Mouse (Mus musculus) neural tube, embryonic 13.5 days (tissue): ENCODE measurements around the gene Mt1. TPM values are rescaled to one million over a fixed set of nuclear protein-coding genes. Genes with fewer than 3 reads are reported as not detected.

Source experiments
- ATAC-seq: fragments of 200-750 bp; cut with Nextera tagmentation; 2 replicates; pipeline ENCODE4 v1.8.0; 2017; ENCODE audit warnings: low read depth, mild to moderate bottlenecking, moderate TSS enrichment, moderate library complexity
- H3K27ac ChIP-seq: fragments of 300-500 bp; sonication (generic); replicated peaks from 2 replicates; pipeline ENCODE4 v1.5.1; 2015; ENCODE audit warnings: moderate library complexity, mild to moderate bottlenecking, inconsistent platforms
- H3K27me3 ChIP-seq: fragments of 300-500 bp; sonication (generic); 2 replicates; pipeline ENCODE4 v1.6.1; 2015; ENCODE audit warnings: mild to moderate bottlenecking, inconsistent platforms
- H3K36me3 ChIP-seq: fragments of 300-500 bp; sonication (generic); 2 replicates; pipeline ENCODE4 v1.6.1; 2015; ENCODE audit warnings: mild to moderate bottlenecking, inconsistent platforms
- H3K4me1 ChIP-seq: fragments of 300-500 bp; sonication (generic); replicated peaks from 2 replicates; pipeline ENCODE4 v1.6.1; 2015; ENCODE audit warnings: inconsistent platforms
- H3K4me2 ChIP-seq: fragments of 300-500 bp; sonication (generic); 2 replicates; pipeline ENCODE4 v1.6.1; 2015; ENCODE audit warnings: inconsistent platforms, mild to moderate bottlenecking, moderate library complexity
- H3K4me3 ChIP-seq: fragments of 300-500 bp; sonication (generic); 2 replicates; pipeline ENCODE4 v1.5.1; 2015; ENCODE audit warnings: mild to moderate bottlenecking, inconsistent platforms
- H3K9ac ChIP-seq: fragments of 300-500 bp; sonication (generic); 2 replicates; pipeline ENCODE4 v1.6.1; 2015; ENCODE audit warnings: moderate library complexity, mild to moderate bottlenecking, inconsistent platforms
- H3K9me3 ChIP-seq: fragments of 300-500 bp; sonication (generic); 2 replicates; pipeline ENCODE4 v1.6.1; 2016; ENCODE audit warnings: inconsistent platforms
- WGBS: fragments of 180-500 bp; shearing (Covaris S2); methylation state at CpG from one replicate; pipeline ENCODE4 v1.1.7; 2015; 5-methylcytosine and 5-hydroxymethylcytosine counted together
- polyA plus RNA-seq: library from polyadenylated mRNA; unstranded; fragments of >200 nt; fragmentation: Nextera tagmentation; extraction: Ambion mirVana; gene quantifications from 2 replicates; pipeline ENCODE4 v1.2.1, GENCODE M21; 2015

The Mt1 gene
- polyA plus RNA-seq, 1 experiment from 2014 or later = 55.6 TPM

GRCm38 (mm10) chr8:94214252-94215173 lies 35.6 kb downstream of the Mt1 start, which contains the start of gene Nup93:
Nup93 (plus strand) TSS chr8:94214564.
- Histone ChIP-seq H3K9me3 (no peaks in the 10 kb centered on the region), H3K4me1 (peaks cover 23% of the 10 kb centered on the region), H3K4me2 (peak within 1 kb of the TSS; percentile 88), H3K27ac (peak within 1 kb of the TSS; percentile 69), H3K9ac (peak within 1 kb of the TSS; percentile 79), H3K36me3 (no peaks in the 10 kb centered on the region), H3K27me3 (no peaks in the 10 kb centered on the region), H3K4me3 (peak within 1 kb of the TSS; percentile 68)
- peak; percentile 97 for ATAC-seq
- WGBS = under 1% methylated on average over 68 of the region's 68 CpGs

GRCm38 (mm10) chr8:94227381-94227939 lies 48.6 kb downstream of the Mt1 start:
- no peaks in the 10 kb centered on the region for H3K9me3 ChIP-seq
- 88% methylated on average over 7 of the region's 7 CpGs for WGBS

More at GRCm38 (mm10) chr8:94227381-94227939, 48.6 kb downstream of the Mt1 start:
- no peak for ATAC-seq
- H3K4me1 ChIP-seq = no peaks in the 10 kb centered on the region
- H3K27me3 ChIP-seq = no peaks in the 10 kb centered on the region
- H3K9ac ChIP-seq = no peak overlapping the region
- H3K4me3 ChIP-seq = no peak overlapping the region
- H3K27ac ChIP-seq = no peak overlapping the region
- H3K4me2 ChIP-seq = no peak overlapping the region
- H3K36me3 ChIP-seq = peaks cover 34% of the 10 kb centered on the region

Other genes with a start within 250 kb of the Mt1 start
- gene Amfr, start 166.2 kb upstream of the Mt1 start, polyA plus RNA-seq = 67.1 and 74.4 TPM in 2 replicates
- 96.6 and 98.6 TPM in 2 replicates for gene Nudt21, start 142.1 kb upstream of the Mt1 start, polyA plus RNA-seq
- 12.8 and 14.2 TPM in 2 replicates for gene Ogfod1, start 141.9 kb upstream of the Mt1 start, polyA plus RNA-seq
- gene Bbs2, start 80.2 kb upstream of the Mt1 start, polyA plus RNA-seq = 20.4 and 24.3 TPM in 2 replicates
- gene Mt4, start 41.9 kb upstream of the Mt1 start, polyA plus RNA-seq = not detected in 2 replicates
- gene Mt3, start 26.5 kb upstream of the Mt1 start, polyA plus RNA-seq = 99.3 and 131 TPM in 2 replicates
- gene Mt2, start 6.4 kb upstream of the Mt1 start, polyA plus RNA-seq = 9.5 and 12.0 TPM in 2 replicates
- gene Nup93, start 35.5 kb downstream of the Mt1 start, polyA plus RNA-seq = 56.1 and 59.9 TPM in 2 replicates
- 0.06 and 0.23 TPM in 2 replicates for gene Slc12a3, start 150.1 kb downstream of the Mt1 start, polyA plus RNA-seq
- gene Herpud1, start 207.4 kb downstream of the Mt1 start, polyA plus RNA-seq = 63.3 and 66.3 TPM in 2 replicates